Mouse (Mus musculus) brain, embryonic 14.5 days (tissue): ENCODE data around the gene Setd1b. TPM values are rescaled to one million over a fixed set of nuclear protein-coding genes. Genes with fewer than 3 reads are reported as not detected.

Source experiments
- DNase-seq: peaks from one replicate; pipeline ENCODE4 v3.0.0-alpha.2; 2011; ENCODE audit warnings: low read depth
- CTCF ChIP-seq: fragments of 200-500 bp; IDR thresholded peaks from 2 replicates; pipeline ENCODE4 v1.5.1; 2012; ENCODE audit warnings: inconsistent platforms, mild to moderate bottlenecking, moderate library complexity, borderline replicate concordance; ENCODE audit not compliant: insufficient read depth, insufficient read length; ENCODE audit errors: extremely low read depth
- POLR2A ChIP-seq: fragments of 200-500 bp; IDR thresholded peaks from 2 replicates; pipeline ENCODE4 v1.6.1; 2012; ENCODE audit warnings: mild to moderate bottlenecking, inconsistent platforms, borderline replicate concordance; ENCODE audit not compliant: poor library complexity, insufficient read depth, insufficient read length, severe bottlenecking; ENCODE audit errors: extremely low read depth
- polyA plus RNA-seq: library from polyadenylated mRNA; depleted of rRNA; stranded (reverse); fragments of >200 nt; gene quantifications from 2 replicates; pipeline ENCODE4 v1.2.3, GENCODE M21; 2012

The Setd1b gene
- polyA plus RNA-seq, 1 experiment = 21.0 TPM

- TF ChIP-seq POLR2A (no peak), CTCF (no peak)
- no peak for DNase-seq
Measured at GRCm38 (mm10) chr5:123170365-123170764, 28.4 kb downstream of the Setd1b start.

- peak; percentile 100 for TF ChIP-seq CTCF
- TF ChIP-seq POLR2A = no peak
Measured at GRCm38 (mm10) chr5:123171646-123172350, 29.8 kb downstream of the Setd1b start.

GRCm38 (mm10) chr5:123178792-123179191 is 36.8 kb downstream of the Setd1b start:
- TF ChIP-seq POLR2A = no peak
- TF ChIP-seq CTCF = no peak
- DNase-seq = no peak

More at GRCm38 (mm10) chr5:123171646-123172350, 29.8 kb downstream of the Setd1b start:
- peak; percentile 88 for DNase-seq

GRCm38 (mm10) chr5:123180390-123180789 is 38.4 kb downstream of the Setd1b start:
- no peak for DNase-seq
- TF ChIP-seq POLR2A = no peak
- no peak for TF ChIP-seq CTCF

- no peak for DNase-seq
- TF ChIP-seq CTCF (no peak), POLR2A (no peak)
Measured at GRCm38 (mm10) chr5:123181536-123181935, 39.5 kb downstream of the Setd1b start.

GRCm38 (mm10) chr5:123182651-123183050 is 40.7 kb downstream of the Setd1b start, which contains the start of gene Hpd:
Hpd (minus strand) TSS chr5:123182727.
- no peak for DNase-seq
- TF ChIP-seq POLR2A (no peak), CTCF (no peak)

- TF ChIP-seq CTCF (no peak), POLR2A (no peak)
- peak; percentile 39 for DNase-seq
Measured at GRCm38 (mm10) chr5:123185966-123186365, 44.0 kb downstream of the Setd1b start.

- no peak for TF ChIP-seq POLR2A
- no peak for TF ChIP-seq CTCF
- no peak for DNase-seq
Measured at GRCm38 (mm10) chr5:123187306-123187705, 45.3 kb downstream of the Setd1b start.

- TF ChIP-seq POLR2A (no peak), CTCF (no peak)
- no peak for DNase-seq
Measured at GRCm38 (mm10) chr5:123190912-123191311, 48.9 kb downstream of the Setd1b start.

GRCm38 (mm10) chr5:123191427-123191826 is 49.4 kb downstream of the Setd1b start:
- TF ChIP-seq POLR2A (no peak), CTCF (no peak)
- DNase-seq = no peak

GRCm38 (mm10) chr5:123192606-123193150 is 50.7 kb downstream of the Setd1b start:
- TF ChIP-seq CTCF (no peak), POLR2A (no peak)
- DNase-seq = peak; percentile 29

GRCm38 (mm10) chr5:123193436-123193835 is 51.4 kb downstream of the Setd1b start:
- TF ChIP-seq POLR2A (no peak), CTCF (no peak)

GRCm38 (mm10) chr5:123194856-123195255 is 52.9 kb downstream of the Setd1b start:
- no peak for DNase-seq
- TF ChIP-seq POLR2A = no peak
- TF ChIP-seq CTCF = no peak

More at GRCm38 (mm10) chr5:123193436-123193835, 51.4 kb downstream of the Setd1b start:
- DNase-seq = no peak
